8 mouse cellular contexts compared by ENCODE assay signal in genomic region chr6:23491804-23492203, GRCm38 (mm10).
A peak's percentile ranks its signal among the peaks of the same experiment; 100 is the strongest.
DNase-seq lines count a peak whose midpoint lies in the region; ATAC-seq lines count a peak whose summit lies in the region.

No protein-coding gene starts in this region.

- 0 out of 2 replicates have a peak, but pooled peaks have one; percentile 43 for ATAC-seq in intestine, embryonic 14.5 days (replicated peaks; ENCODE audit: low FRiP score, low TSS enrichment, low read depth)
- no peak for ATAC-seq in intestine, embryonic 16.5 days
- ATAC-seq in forebrain, embryonic 13.5 days = peak; percentile 93
- ATAC-seq in inflammation-experienced regulatory T-cells, adult 6 months = no peak

- no peaks in the 10 kb centered on the region for H3K4me1 ChIP-seq in intestine, embryonic 14.5 days (replicated peaks; ENCODE audit: control insufficient read depth, insufficient read depth, low read length)
- H3K4me1 ChIP-seq in intestine, embryonic 16.5 days (ENCODE audit: control insufficient read depth, insufficient read depth, low read length) = no peaks in the 10 kb centered on the region
- no peaks in the 10 kb centered on the region for H3K4me1 ChIP-seq in forebrain, embryonic 13.5 days

- no peak overlapping the region for H3K4me3 ChIP-seq in intestine, embryonic 14.5 days (ENCODE audit: low read depth, low read length)
- no peak overlapping the region for H3K4me3 ChIP-seq in intestine, embryonic 16.5 days (ENCODE audit: low read length)
- no peak overlapping the region for H3K4me3 ChIP-seq in forebrain, embryonic 13.5 days

- H3K27me3 ChIP-seq in intestine, embryonic 14.5 days (replicated peaks; ENCODE audit: control insufficient read depth, insufficient read depth, low read length) = no peaks in the 10 kb centered on the region
- no peaks in the 10 kb centered on the region for H3K27me3 ChIP-seq in intestine, embryonic 16.5 days (replicated peaks; ENCODE audit: control insufficient read depth, insufficient read depth, low read length)
- no peaks in the 10 kb centered on the region for H3K27me3 ChIP-seq in forebrain, embryonic 13.5 days

- no peak overlapping the region for H3K9ac ChIP-seq in intestine, embryonic 14.5 days (ENCODE audit: low read length)
- no peak overlapping the region for H3K9ac ChIP-seq in intestine, embryonic 16.5 days (ENCODE audit: low read depth, low read length)
- H3K9ac ChIP-seq in forebrain, embryonic 13.5 days = no peak overlapping the region

- H3K27ac ChIP-seq in intestine, embryonic 14.5 days (ENCODE audit: low read depth) = no peak overlapping the region
- H3K27ac ChIP-seq in intestine, embryonic 16.5 days (ENCODE audit: low read length) = no peak overlapping the region
- no peak overlapping the region for H3K27ac ChIP-seq in forebrain, embryonic 13.5 days

- H3K4me2 ChIP-seq in intestine, embryonic 14.5 days (ENCODE audit: low read length) = no peak overlapping the region
- no peak overlapping the region for H3K4me2 ChIP-seq in intestine, embryonic 16.5 days (ENCODE audit: low read depth, low read length)
- no peak overlapping the region for H3K4me2 ChIP-seq in forebrain, embryonic 13.5 days

- no peaks in the 10 kb centered on the region for H3K36me3 ChIP-seq in intestine, embryonic 14.5 days (ENCODE audit: control insufficient read depth, insufficient read depth, low read length)
- no peaks in the 10 kb centered on the region for H3K36me3 ChIP-seq in intestine, embryonic 16.5 days (ENCODE audit: control insufficient read depth, insufficient read depth, low read length)
- no peaks in the 10 kb centered on the region for H3K36me3 ChIP-seq in forebrain, embryonic 13.5 days (ENCODE audit: poor library complexity, severe bottlenecking)

- DNase-seq in intestine, embryonic 14.5 days (ENCODE audit: low spot score) = no peak
- peak; percentile 38 for DNase-seq in ZHBTc4 (ENCODE audit: low read depth, low spot score)
- peak; percentile 9 to 59 for DNase-seq in layer of hippocampus, postnatal 14 days (ENCODE audit: low spot score in 2 of 2)
- peak; percentile 80 for DNase-seq in retina, embryonic 14.5 days (ENCODE audit: low spot score)
- DNase-seq in ovary, adult 18-20 months (ENCODE audit: low spot score) = no peak

- no peaks in the 10 kb centered on the region for H3K9me3 ChIP-seq in intestine, embryonic 14.5 days (ENCODE audit: control insufficient read depth, low read length)
- no peaks in the 10 kb centered on the region for H3K9me3 ChIP-seq in intestine, embryonic 16.5 days (ENCODE audit: control insufficient read depth, low read length)
- no peaks in the 10 kb centered on the region for H3K9me3 ChIP-seq in forebrain, embryonic 13.5 days (replicated peaks)

- 47% methylated on average over 7 of the region's 7 CpGs for WGBS in intestine, embryonic 14.5 days
- 39% methylated on average over 7 of the region's 7 CpGs for WGBS in intestine, embryonic 16.5 days
- WGBS in forebrain, embryonic 13.5 days = 24% methylated on average over 7 of the region's 7 CpGs

Comparison
In these comparisons a context has a peak if more than half of its experiments do, and no peak if none do; other contexts are left out.
1. ATAC-seq: peak in intestine, embryonic 14.5 days (single experiment) and forebrain, embryonic 13.5 days (single experiment); none in intestine, embryonic 16.5 days (single experiment) and inflammation-experienced regulatory T-cells, adult 6 months (single experiment).
2. DNase-seq: peak in ZHBTc4 (single experiment), layer of hippocampus, postnatal 14 days (2 of 2) and retina, embryonic 14.5 days (single experiment); none in intestine, embryonic 14.5 days (single experiment) and ovary, adult 18-20 months (single experiment).